8 mouse cellular contexts compared by ENCODE assay signal in genomic region chr16:91917631-91918096, GRCm38 (mm10).
DNase-seq lines count a peak whose midpoint lies in the region; ATAC-seq lines count a peak whose summit lies in the region.

No protein-coding gene starts in this region.

- H3K27me3 ChIP-seq in hindbrain, embryonic 16.5 days (replicated peaks; ENCODE audit: control insufficient read depth, insufficient read depth, low read length) = no peaks in the 10 kb centered on the region

- H3K4me2 ChIP-seq in hindbrain, embryonic 16.5 days (ENCODE audit: low read length) = peak overlapping the region; percentile 51

- no peaks in the 10 kb centered on the region; the same call in 1 of the 2 replicates for H3K36me3 ChIP-seq in hindbrain, embryonic 16.5 days (ENCODE audit: control insufficient read depth, insufficient read depth, low read length)

- H3K4me1 ChIP-seq in hindbrain, embryonic 16.5 days (ENCODE audit: control insufficient read depth, insufficient read depth, low read depth, low read length) = no peaks in the 10 kb centered on the region

- peak overlapping the region; percentile 21; the same call in 1 of the 2 replicates for H3K4me3 ChIP-seq in hindbrain, embryonic 16.5 days (ENCODE audit: low read length)

- peak; percentile 85 for ATAC-seq in hindbrain, embryonic 16.5 days
- ATAC-seq in megakaryocyte, adult 5-6 weeks (ENCODE audit: poor library complexity, severe bottlenecking) = peak; percentile 99

- H3K27ac ChIP-seq in hindbrain, embryonic 16.5 days (ENCODE audit: low read depth, low read length) = peak overlapping the region; percentile 63; the same call in 1 of the 2 replicates

- no peaks in the 10 kb centered on the region for H3K9me3 ChIP-seq in hindbrain, embryonic 16.5 days (ENCODE audit: control insufficient read depth, low read length)

- WGBS in hindbrain, embryonic 16.5 days = 25% methylated on average over 17 of the region's 17 CpGs

- DNase-seq in ZHBTc4 (ENCODE audit: low read depth, low spot score) = peak; percentile 91
- DNase-seq in cerebellum, postnatal 4 days (ENCODE audit: low spot score in 2 of 2) = peak; percentile 85 to 87
- DNase-seq in gastrocnemius, adult 18-20 months (ENCODE audit: low spot score) = peak; percentile 86
- peak; percentile 86 for DNase-seq in left cerebral cortex, adult 18-20 months (ENCODE audit: low spot score in 2 of 2)
- DNase-seq in right cerebral cortex, adult 18-20 months = peak; percentile 87
- DNase-seq in urinary bladder, adult 2 months (ENCODE audit: low spot score) = peak; percentile 66

- H3K9ac ChIP-seq in hindbrain, embryonic 16.5 days (ENCODE audit: low read depth, low read length) = peak overlapping the region; percentile 1; the same call in 1 of the 2 replicates

Comparison
In these comparisons a context has a peak if more than half of its experiments do, and no peak if none do; other contexts are left out.
1. Peak in every context shown above with its lines: DNase-seq, ATAC-seq, H3K4me3 ChIP-seq and H3K27ac ChIP-seq.